Mouse (Mus musculus): Measurements from ENCODE around the gene Gm11568. TPM values are rescaled to one million over a fixed set of nuclear protein-coding genes. Genes with fewer than 3 reads are reported as not detected.
"Not testable (repeated sequence)": the region's sequence is repeated elsewhere in the genome, so short reads cannot be mapped to it uniquely, and the experiment has no call there.

The Gm11568 gene
- polyA plus RNA-seq (2012; rRNA removed): not detected in 2 replicates

DNA sequence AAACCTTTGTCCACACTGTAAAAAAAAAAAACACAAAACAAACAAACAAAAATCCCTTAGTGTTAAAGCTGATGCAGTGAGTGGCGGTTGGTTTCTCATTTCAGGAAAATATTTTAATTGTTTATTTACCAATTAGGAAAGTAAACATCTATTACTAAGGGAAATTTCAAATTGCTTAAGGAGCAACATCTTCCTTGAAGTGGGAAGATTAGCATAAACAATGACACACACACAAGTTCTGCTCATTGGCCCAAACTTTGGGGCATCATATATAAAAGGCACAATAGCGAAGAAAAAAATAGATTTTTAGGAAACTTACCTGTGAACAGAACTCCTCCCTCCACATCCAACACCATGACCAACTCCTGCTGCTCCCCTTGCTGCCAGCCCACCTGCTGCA lies at the start of gene Gm11568:
Gene Gm11568, plus strand, starts transcription at position 301 of the 400 bp plus-strand sequence.
- Histone ChIP-seq H3K27ac (ENCODE audit: insufficient read depth, low read length) (no peak within 1 kb of the TSS), H3K27me3 (ENCODE audit: control insufficient read depth, insufficient read depth, low read length) (no peaks in the 10 kb centered on the region), H3K4me1 (ENCODE audit: control insufficient read depth, insufficient read depth, low read length) (no peaks in the 10 kb centered on the region), H3K4me3 (replicated peaks; ENCODE audit: insufficient read depth, low read depth, low read length) (no peak within 1 kb of the TSS)
- DNase-seq: no peak
- WGBS: 93% methylated on average over 2 of the region's 2 CpGs
- TF ChIP-seq CTCF (IDR thresholded peaks at IDR 0.05; ENCODE audit: borderline replicate concordance, insufficient read depth, low read depth, low read length): no peak
- TF ChIP-seq POLR2A (IDR thresholded peaks at IDR 0.05; ENCODE audit: borderline replicate concordance, insufficient read depth, low read length): no peak

DNA sequence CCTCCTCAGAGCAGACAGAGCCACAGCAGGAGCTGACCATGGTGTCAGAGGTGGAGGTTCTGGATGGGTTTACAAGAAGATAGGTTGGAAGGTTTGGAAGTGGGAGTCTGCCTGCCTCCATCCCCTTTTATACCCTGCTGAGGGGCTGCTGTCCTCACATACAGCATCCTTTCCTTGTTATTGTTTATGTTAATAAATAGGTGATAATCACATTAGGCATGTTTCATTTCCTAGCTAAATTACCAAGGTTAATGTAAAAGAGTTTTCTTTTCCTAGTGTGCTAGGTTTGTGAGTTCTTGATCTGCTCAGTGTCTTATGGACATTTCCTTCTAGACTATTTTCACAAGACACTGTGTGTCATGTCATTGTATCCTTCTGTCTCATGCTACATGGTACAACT lies 47.9 kb upstream of the Gm11568 start, which contains the start of gene Krtap4-13:
Gene Krtap4-13, minus strand, starts transcription at position 101 of the 400 bp plus-strand sequence.
- not testable (repeated sequence) for H3K27ac ChIP-seq (ENCODE audit: insufficient read depth, low read length); H3K4me1 ChIP-seq (ENCODE audit: control insufficient read depth, insufficient read depth, low read length); H3K4me3 ChIP-seq (replicated peaks; ENCODE audit: insufficient read depth, low read depth, low read length); DNase-seq; H3K27me3 ChIP-seq (ENCODE audit: control insufficient read depth, insufficient read depth, low read length)

DNA sequence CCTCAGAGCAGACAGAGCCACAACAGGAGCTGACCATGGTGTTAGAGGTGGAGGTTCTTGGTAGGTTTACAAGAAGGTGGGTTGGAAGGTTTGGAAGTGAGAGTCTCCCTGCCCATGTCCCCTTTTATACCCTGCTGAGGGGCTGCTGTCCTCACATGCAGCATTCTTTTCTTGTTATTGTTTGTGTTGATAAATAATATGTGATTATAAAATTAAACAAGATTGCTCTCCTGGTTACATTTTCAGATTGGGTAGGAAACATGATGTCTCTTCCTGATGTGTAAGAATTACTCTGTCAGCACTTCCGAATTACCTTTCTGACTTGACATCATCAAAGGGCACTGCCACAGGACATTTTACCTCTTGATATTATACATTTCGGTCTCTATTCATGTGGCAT lies 42.2 kb upstream of the Gm11568 start, which contains the start of gene Gm11564:
Gene Gm11564, minus strand, starts transcription at position 101 of the 400 bp plus-strand sequence.
- not testable (repeated sequence) for DNase-seq; H3K4me1 ChIP-seq (ENCODE audit: control insufficient read depth, insufficient read depth, low read length); H3K27ac ChIP-seq (ENCODE audit: insufficient read depth, low read length); H3K27me3 ChIP-seq (ENCODE audit: control insufficient read depth, insufficient read depth, low read length); H3K4me3 ChIP-seq (replicated peaks; ENCODE audit: insufficient read depth, low read depth, low read length)
- 89% methylated on average over 2 of the region's 2 CpGs for WGBS

DNA sequence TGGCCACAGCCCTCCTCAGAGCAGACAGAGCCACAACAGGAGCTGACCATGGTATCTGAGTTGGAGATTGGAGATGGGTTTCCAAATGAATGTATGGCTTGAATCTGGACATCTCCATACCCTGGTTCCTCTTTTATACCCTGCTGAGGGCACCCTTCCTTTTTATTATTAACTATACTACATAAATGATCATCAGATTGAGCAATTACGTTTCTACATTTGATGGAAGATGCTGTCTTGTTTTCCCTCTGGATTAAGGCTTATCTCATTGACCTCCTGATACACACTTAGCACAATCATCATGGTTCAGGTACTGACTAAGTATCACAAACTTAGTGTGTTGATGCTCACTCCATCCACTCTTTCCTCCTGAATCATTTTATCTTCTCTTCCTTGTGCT lies 19.8 kb upstream of the Gm11568 start, which contains the start of gene 2300003K06Rik:
Gene 2300003K06Rik, minus strand, starts transcription at position 101 of the 400 bp plus-strand sequence.
- 73% methylated on average over 1 of the region's 1 CpGs for WGBS

DNA sequence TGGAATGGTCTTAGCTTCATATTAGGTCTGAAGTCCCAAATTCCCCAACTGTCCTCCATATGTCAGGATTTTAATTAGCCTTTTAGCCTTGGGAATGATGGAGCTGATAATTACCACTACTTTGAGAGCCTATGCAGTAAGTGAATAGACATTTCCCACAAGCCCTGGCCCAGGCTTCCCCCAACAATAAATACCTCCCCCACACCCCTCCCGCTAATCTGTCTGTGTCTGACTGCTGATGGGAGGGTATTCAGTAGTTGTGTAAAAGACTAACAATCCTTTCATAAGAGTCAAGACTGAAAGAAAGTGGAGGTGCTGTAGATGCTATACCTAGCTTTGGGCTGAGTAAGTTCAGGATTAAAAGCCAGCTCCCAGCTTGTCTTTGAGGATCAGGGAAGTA lies 15.5 kb upstream of the Gm11568 start:
- Histone ChIP-seq H3K4me1 (ENCODE audit: control insufficient read depth, insufficient read depth, low read length) (no peaks in the 10 kb centered on the region), H3K4me3 (replicated peaks; ENCODE audit: insufficient read depth, low read depth, low read length) (no peak overlapping the region), H3K27ac (ENCODE audit: insufficient read depth, low read length) (no peak overlapping the region), H3K27me3 (ENCODE audit: control insufficient read depth, insufficient read depth, low read length) (no peaks in the 10 kb centered on the region)
- no peak for DNase-seq
- TF ChIP-seq CTCF (IDR thresholded peaks at IDR 0.05; ENCODE audit: borderline replicate concordance, insufficient read depth, low read depth, low read length) (no peak), POLR2A (IDR thresholded peaks at IDR 0.05; ENCODE audit: borderline replicate concordance, insufficient read depth, low read length) (no peak)
- 86% methylated on average over 1 of the region's 1 CpGs for WGBS

More for the DNA sequence above, 19.8 kb upstream of the Gm11568 start, which contains the start of gene 2300003K06Rik:
- no peaks in the 10 kb centered on the region for H3K4me1 ChIP-seq (ENCODE audit: control insufficient read depth, insufficient read depth, low read length)
- no peak within 1 kb of the TSS for H3K4me3 ChIP-seq (replicated peaks; ENCODE audit: insufficient read depth, low read depth, low read length)
- H3K27me3 ChIP-seq (ENCODE audit: control insufficient read depth, insufficient read depth, low read length): no peaks in the 10 kb centered on the region
- DNase-seq: no peak
- TF ChIP-seq POLR2A (IDR thresholded peaks at IDR 0.05; ENCODE audit: borderline replicate concordance, insufficient read depth, low read length) (no peak), CTCF (IDR thresholded peaks at IDR 0.05; ENCODE audit: borderline replicate concordance, insufficient read depth, low read depth, low read length) (no peak)
- H3K27ac ChIP-seq (ENCODE audit: insufficient read depth, low read length): no peak within 1 kb of the TSS

DNA sequence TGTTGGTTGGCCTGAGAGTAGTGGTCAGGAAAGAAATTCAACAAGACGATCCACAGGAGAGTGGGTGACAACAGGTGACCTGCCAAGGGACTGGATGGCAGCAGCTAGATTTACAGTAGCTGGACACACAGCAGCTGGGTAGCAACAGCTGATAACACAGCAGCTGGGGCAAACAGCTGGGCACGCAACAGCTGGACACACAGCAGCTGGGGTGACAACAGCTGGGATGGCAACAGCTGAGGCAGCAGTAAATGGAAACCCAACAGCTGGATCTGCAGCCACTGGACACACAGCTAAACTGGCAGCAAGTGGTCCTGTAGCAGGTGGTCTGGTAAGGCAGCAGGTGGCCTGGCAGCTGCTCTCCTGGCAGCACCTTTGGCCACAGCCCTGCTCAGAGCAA lies 11.0 kb upstream of the Gm11568 start:
- WGBS: 92% methylated on average over 2 of the region's 2 CpGs
- H3K4me1 ChIP-seq (ENCODE audit: control insufficient read depth, insufficient read depth, low read length): no peaks in the 10 kb centered on the region

DNA sequence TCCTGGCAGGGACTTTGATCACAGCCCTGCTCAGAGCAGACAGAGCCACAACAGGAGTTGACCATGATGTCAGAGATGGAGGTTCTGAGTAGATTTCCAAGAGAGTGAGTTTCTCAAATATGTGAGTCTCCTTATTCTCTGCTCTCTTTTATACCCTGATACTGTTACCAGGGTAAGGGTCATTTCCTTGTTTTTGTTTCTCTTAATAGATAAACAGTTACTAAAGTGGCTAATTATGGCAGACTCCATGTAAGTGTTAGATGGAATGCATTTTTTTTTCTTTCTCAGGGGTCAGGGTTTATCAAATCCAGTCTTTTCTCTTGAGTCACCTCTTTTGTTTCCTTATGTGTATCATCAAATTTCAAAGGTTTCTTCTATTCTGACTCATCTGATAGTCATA lies 6.2 kb upstream of the Gm11568 start, which contains the start of gene Krtap4-16:
Gene Krtap4-16, minus strand, starts transcription at position 101 of the 400 bp plus-strand sequence.
- no peaks in the 10 kb centered on the region for H3K27me3 ChIP-seq (ENCODE audit: control insufficient read depth, insufficient read depth, low read length)
- no peaks in the 10 kb centered on the region for H3K4me1 ChIP-seq (ENCODE audit: control insufficient read depth, insufficient read depth, low read length)
- H3K27ac ChIP-seq (ENCODE audit: insufficient read depth, low read length): no peak within 1 kb of the TSS
- no peak for DNase-seq
- no peak for TF ChIP-seq CTCF (IDR thresholded peaks at IDR 0.05; ENCODE audit: borderline replicate concordance, insufficient read depth, low read depth, low read length)
- no peak for TF ChIP-seq POLR2A (IDR thresholded peaks at IDR 0.05; ENCODE audit: borderline replicate concordance, insufficient read depth, low read length)
- no peak within 1 kb of the TSS for H3K4me3 ChIP-seq (replicated peaks; ENCODE audit: insufficient read depth, low read depth, low read length)

More for the DNA sequence above, 11.0 kb upstream of the Gm11568 start:
- Histone ChIP-seq H3K27me3 (ENCODE audit: control insufficient read depth, insufficient read depth, low read length) (no peaks in the 10 kb centered on the region), H3K4me3 (replicated peaks; ENCODE audit: insufficient read depth, low read depth, low read length) (no peak overlapping the region), H3K27ac (ENCODE audit: insufficient read depth, low read length) (no peak overlapping the region)
- no peak for TF ChIP-seq CTCF (IDR thresholded peaks at IDR 0.05; ENCODE audit: borderline replicate concordance, insufficient read depth, low read depth, low read length)
- no peak for TF ChIP-seq POLR2A (IDR thresholded peaks at IDR 0.05; ENCODE audit: borderline replicate concordance, insufficient read depth, low read length)
- DNase-seq: no peak

DNA sequence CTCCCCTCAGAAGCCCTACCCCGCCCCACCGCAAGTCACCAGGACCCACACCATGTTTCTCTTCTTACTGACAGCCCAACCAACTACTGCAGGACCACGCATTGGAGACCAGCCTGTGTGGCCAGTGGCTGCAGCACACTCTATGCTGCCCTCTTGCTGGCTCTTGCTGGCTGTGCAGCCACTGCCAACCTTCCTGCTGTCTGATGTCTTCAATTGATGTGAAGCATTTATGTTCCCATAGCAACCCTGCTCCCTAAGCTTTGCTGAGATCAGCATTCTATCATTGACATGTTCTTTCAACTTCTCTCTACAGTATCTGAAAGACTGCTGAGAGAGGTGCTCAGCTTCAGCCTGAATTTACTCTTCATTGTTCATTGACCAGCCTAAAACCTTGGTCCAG lies 3.6 kb upstream of the Gm11568 start:
- Histone ChIP-seq H3K4me3 (replicated peaks; ENCODE audit: insufficient read depth, low read depth, low read length) (no peak overlapping the region), H3K27ac (ENCODE audit: insufficient read depth, low read length) (no peak overlapping the region), H3K4me1 (ENCODE audit: control insufficient read depth, insufficient read depth, low read length) (no peaks in the 10 kb centered on the region), H3K27me3 (ENCODE audit: control insufficient read depth, insufficient read depth, low read length) (no peaks in the 10 kb centered on the region)
- TF ChIP-seq POLR2A (IDR thresholded peaks at IDR 0.05; ENCODE audit: borderline replicate concordance, insufficient read depth, low read length) (no peak), CTCF (IDR thresholded peaks at IDR 0.05; ENCODE audit: borderline replicate concordance, insufficient read depth, low read depth, low read length) (no peak)
- no peak for DNase-seq
- WGBS: 64% methylated on average over 3 of the region's 3 CpGs
